Mouse (Mus musculus): ENCODE results near the gene Sox5. TPM values are rescaled to one million over a fixed set of nuclear protein-coding genes. Genes with fewer than 3 reads are reported as not detected.

The Sox5 gene
- polyA plus RNA-seq, 1 experiment from 2014 or later: 3.3 TPM

- Histone ChIP-seq H3K9me3 (ENCODE audit: control insufficient read depth) (no peaks in the 10 kb centered on the region), H3K4me1 (replicated peaks; ENCODE audit: control insufficient read depth, insufficient read depth, low read length) (no peaks in the 10 kb centered on the region), H3K4me2 (replicated peaks; ENCODE audit: low read depth) (no peak overlapping the region), H3K4me3 (ENCODE audit: low read depth, low read length) (no peak overlapping the region), H3K27ac (ENCODE audit: low read depth, low read length) (no peak overlapping the region), H3K9ac (ENCODE audit: low read depth, low read length) (no peak overlapping the region), H3K27me3 (replicated peaks; ENCODE audit: control insufficient read depth, insufficient read depth, low read length) (no peaks in the 10 kb centered on the region), H3K36me3 (ENCODE audit: control insufficient read depth, insufficient read depth) (no peaks in the 10 kb centered on the region)
- no peak for ATAC-seq
- WGBS: 72% methylated on average over 3 of the region's 3 CpGs
- no peak for TF ChIP-seq CTCF (IDR thresholded peaks at IDR 0.05; ENCODE audit: low read depth)
Measured at GRCm38 (mm10) chr6:144179111-144179510, 602.7 kb downstream of the Sox5 start.

GRCm38 (mm10) chr6:144176674-144177073, 605.1 kb downstream of the Sox5 start:
- H3K4me1 ChIP-seq (replicated peaks; ENCODE audit: control insufficient read depth, insufficient read depth, low read length): no peaks in the 10 kb centered on the region
- no peak overlapping the region for H3K27ac ChIP-seq (ENCODE audit: low read depth, low read length)
- no peak for TF ChIP-seq CTCF (IDR thresholded peaks at IDR 0.05; ENCODE audit: low read depth)
- H3K9me3 ChIP-seq (ENCODE audit: control insufficient read depth): no peaks in the 10 kb centered on the region
- no peak overlapping the region for H3K9ac ChIP-seq (ENCODE audit: low read depth, low read length)
- no peaks in the 10 kb centered on the region for H3K36me3 ChIP-seq (ENCODE audit: control insufficient read depth, insufficient read depth)
- 66% methylated on average over 5 of the region's 5 CpGs for WGBS
- H3K4me3 ChIP-seq (ENCODE audit: low read depth, low read length): no peak overlapping the region
- H3K4me2 ChIP-seq (replicated peaks; ENCODE audit: low read depth): no peak overlapping the region
- no peak for ATAC-seq
- H3K27me3 ChIP-seq (replicated peaks; ENCODE audit: control insufficient read depth, insufficient read depth, low read length): no peaks in the 10 kb centered on the region

- WGBS: 84% methylated on average over 3 of the region's 3 CpGs
- Histone ChIP-seq H3K9me3 (ENCODE audit: control insufficient read depth) (no peaks in the 10 kb centered on the region), H3K4me2 (replicated peaks; ENCODE audit: low read depth) (no peak overlapping the region)
Measured at GRCm38 (mm10) chr6:144175590-144175989, 606.2 kb downstream of the Sox5 start.

GRCm38 (mm10) chr6:144170541-144170940, 611.2 kb downstream of the Sox5 start:
- Histone ChIP-seq H3K36me3 (ENCODE audit: control insufficient read depth, insufficient read depth) (no peaks in the 10 kb centered on the region), H3K9ac (ENCODE audit: low read depth, low read length) (no peak overlapping the region), H3K4me1 (replicated peaks; ENCODE audit: control insufficient read depth, insufficient read depth, low read length) (no peaks in the 10 kb centered on the region), H3K27me3 (replicated peaks; ENCODE audit: control insufficient read depth, insufficient read depth, low read length) (no peaks in the 10 kb centered on the region), H3K9me3 (ENCODE audit: control insufficient read depth) (no peaks in the 10 kb centered on the region), H3K4me3 (ENCODE audit: low read depth, low read length) (no peak overlapping the region), H3K27ac (ENCODE audit: low read depth, low read length) (no peak overlapping the region), H3K4me2 (replicated peaks; ENCODE audit: low read depth) (no peak overlapping the region)
- 49% methylated on average over 4 of the region's 4 CpGs for WGBS
- TF ChIP-seq CTCF (IDR thresholded peaks at IDR 0.05; ENCODE audit: low read depth): no peak
- no peak for ATAC-seq

More at GRCm38 (mm10) chr6:144175590-144175989, 606.2 kb downstream of the Sox5 start:
- H3K27me3 ChIP-seq (replicated peaks; ENCODE audit: control insufficient read depth, insufficient read depth, low read length): no peaks in the 10 kb centered on the region
- no peak for ATAC-seq
- no peak overlapping the region for H3K27ac ChIP-seq (ENCODE audit: low read depth, low read length)
- H3K9ac ChIP-seq (ENCODE audit: low read depth, low read length): no peak overlapping the region
- H3K4me3 ChIP-seq (ENCODE audit: low read depth, low read length): no peak overlapping the region
- TF ChIP-seq CTCF (IDR thresholded peaks at IDR 0.05; ENCODE audit: low read depth): no peak
- no peaks in the 10 kb centered on the region for H3K4me1 ChIP-seq (replicated peaks; ENCODE audit: control insufficient read depth, insufficient read depth, low read length)
- H3K36me3 ChIP-seq (ENCODE audit: control insufficient read depth, insufficient read depth): no peaks in the 10 kb centered on the region

- Histone ChIP-seq H3K9ac (ENCODE audit: low read depth, low read length) (no peak overlapping the region), H3K27ac (ENCODE audit: low read depth, low read length) (no peak overlapping the region), H3K4me1 (replicated peaks; ENCODE audit: control insufficient read depth, insufficient read depth, low read length) (no peaks in the 10 kb centered on the region), H3K9me3 (ENCODE audit: control insufficient read depth) (no peaks in the 10 kb centered on the region), H3K4me2 (replicated peaks; ENCODE audit: low read depth) (no peak overlapping the region), H3K27me3 (replicated peaks; ENCODE audit: control insufficient read depth, insufficient read depth, low read length) (no peaks in the 10 kb centered on the region), H3K36me3 (ENCODE audit: control insufficient read depth, insufficient read depth) (no peaks in the 10 kb centered on the region), H3K4me3 (ENCODE audit: low read depth, low read length) (no peak overlapping the region)
- no peak for TF ChIP-seq CTCF (IDR thresholded peaks at IDR 0.05; ENCODE audit: low read depth)
- no peak for ATAC-seq
- WGBS: 66% methylated on average over 4 of the region's 4 CpGs
Measured at GRCm38 (mm10) chr6:144169791-144170190, 612.0 kb downstream of the Sox5 start.

- H3K4me2 ChIP-seq (replicated peaks; ENCODE audit: low read depth): no peak overlapping the region
- no peaks in the 10 kb centered on the region for H3K27me3 ChIP-seq (replicated peaks; ENCODE audit: control insufficient read depth, insufficient read depth, low read length)
- ATAC-seq: no peak
- no peak overlapping the region for H3K27ac ChIP-seq (ENCODE audit: low read depth, low read length)
- no peaks in the 10 kb centered on the region for H3K9me3 ChIP-seq (ENCODE audit: control insufficient read depth)
- WGBS: 74% methylated on average over 12 of the region's 12 CpGs
- no peaks in the 10 kb centered on the region for H3K4me1 ChIP-seq (replicated peaks; ENCODE audit: control insufficient read depth, insufficient read depth, low read length)
- no peak for TF ChIP-seq CTCF (IDR thresholded peaks at IDR 0.05; ENCODE audit: low read depth)
- H3K9ac ChIP-seq (ENCODE audit: low read depth, low read length): no peak overlapping the region
- H3K4me3 ChIP-seq (ENCODE audit: low read depth, low read length): no peak overlapping the region
- no peaks in the 10 kb centered on the region for H3K36me3 ChIP-seq (ENCODE audit: control insufficient read depth, insufficient read depth)
Measured at GRCm38 (mm10) chr6:144168696-144169476, 612.9 kb downstream of the Sox5 start.

All from intestine, postnatal 0 days (tissue).